Mouse (Mus musculus) bone marrow macrophage, adult 2 months (primary cell): ENCODE results near the gene C330021F23Rik. TPM values are rescaled to one million over a fixed set of nuclear protein-coding genes. Genes with fewer than 3 reads are reported as not detected.

ENCODE experiments used
- H3K27ac ChIP-seq: 2 replicates; pipeline ENCODE4 v1.5.1; 2012; ENCODE audit warnings: low read depth, low read length; ENCODE audit not compliant: insufficient read depth
- H3K4me1 ChIP-seq: 2 replicates; pipeline ENCODE4 v1.6.1; 2012; ENCODE audit warnings: low read length; ENCODE audit not compliant: control insufficient read depth, insufficient read depth
- H3K4me3 ChIP-seq: 2 replicates; pipeline ENCODE4 v1.5.1; 2012; ENCODE audit warnings: mild to moderate bottlenecking, low read length, moderate library complexity; ENCODE audit not compliant: insufficient read depth
- CTCF ChIP-seq: IDR thresholded peaks from 2 replicates; pipeline ENCODE4 v1.5.1; 2012; ENCODE audit warnings: low read depth, mild to moderate bottlenecking, low read length, moderate library complexity
- POLR2A ChIP-seq: IDR thresholded peaks from 2 replicates; pipeline ENCODE4 v1.6.1; 2012; ENCODE audit warnings: mild to moderate bottlenecking, low read depth, low read length, borderline replicate concordance
- polyA plus RNA-seq: library from polyadenylated mRNA; stranded (reverse); fragments of >200 nt; gene quantifications from 2 replicates; pipeline ENCODE4 v1.2.4, GENCODE M21; 2012; ENCODE audit not compliant: missing spikeins, insufficient read depth, insufficient read length

The C330021F23Rik gene
- polyA plus RNA-seq, 1 experiment, result not detected

DNA sequence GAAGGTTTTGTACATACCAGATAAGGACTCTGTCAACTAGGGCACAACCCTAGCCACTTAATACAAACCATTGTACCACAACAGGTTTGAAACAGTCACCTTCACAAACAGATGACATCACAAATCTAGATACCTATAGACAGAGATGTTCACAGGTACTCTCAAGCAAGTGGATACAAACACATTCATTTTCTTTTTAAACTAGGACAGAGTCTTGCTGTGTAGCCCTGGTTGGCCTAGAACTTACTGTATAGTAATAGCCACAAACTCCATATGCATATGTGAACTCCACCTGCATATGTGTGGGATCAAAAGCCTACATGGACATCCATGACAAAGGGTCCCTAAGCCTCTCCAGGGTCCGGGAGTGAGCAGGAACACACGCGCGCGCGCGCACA is 19.2 kb downstream of the C330021F23Rik start, which contains the start of gene Camsap3:
Gene Camsap3 (plus strand): TSS at position 301 of the 398 bp plus-strand sequence.
- TF ChIP-seq CTCF (no peak), POLR2A (no peak)
- no peak within 1 kb of the TSS for H3K27ac ChIP-seq

DNA sequence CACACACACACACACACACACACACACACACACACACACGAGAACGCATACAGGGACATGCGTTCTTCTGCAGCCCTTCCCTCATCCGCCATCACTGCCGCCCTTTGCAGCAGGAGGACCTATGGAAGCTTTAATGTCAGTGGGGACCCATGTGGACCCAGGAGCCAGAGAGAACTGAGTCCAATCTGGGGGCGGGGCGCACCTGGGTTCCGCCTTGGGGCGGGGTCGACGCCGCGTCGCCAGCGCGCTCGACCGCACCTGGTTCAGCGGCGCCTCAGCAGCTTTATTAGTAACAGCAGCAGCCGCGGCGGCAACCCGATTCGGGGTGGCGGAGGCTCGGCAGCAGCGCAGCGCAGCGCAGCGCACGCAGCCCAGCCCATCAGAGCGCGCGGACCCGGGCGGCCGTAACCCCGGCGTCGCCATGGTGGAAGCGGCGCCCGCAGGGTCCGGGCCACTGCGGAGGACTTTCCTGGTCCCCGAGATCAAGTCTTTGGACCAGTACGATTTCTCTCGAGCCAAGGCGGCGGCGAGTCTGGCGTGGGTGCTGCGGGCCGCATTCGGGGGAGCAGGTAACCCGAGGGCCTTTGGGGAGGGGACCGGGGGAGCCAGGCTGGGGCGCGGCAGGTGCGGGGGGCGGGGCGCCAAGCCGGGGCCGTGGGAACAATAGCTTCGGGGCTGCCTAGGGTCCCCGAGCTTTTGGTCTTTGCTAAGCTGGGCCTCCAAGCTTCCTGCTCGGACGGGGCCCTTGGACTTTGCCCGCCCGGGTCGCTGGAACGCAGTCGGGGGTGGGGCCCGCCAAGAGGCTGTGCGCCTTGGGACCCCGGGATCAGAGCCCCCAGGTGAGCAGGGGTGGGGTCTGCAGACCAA is 19.8 kb downstream of the C330021F23Rik start:
- H3K4me3 ChIP-seq, result peak overlapping the region; percentile 59
- H3K4me1 ChIP-seq, result no peaks in the 10 kb centered on the region

More for the DNA sequence above, 19.2 kb downstream of the C330021F23Rik start, which contains the start of gene Camsap3:
- peak within 1 kb of the TSS; percentile 59 for H3K4me3 ChIP-seq
- no peaks in the 10 kb centered on the region for H3K4me1 ChIP-seq

DNA sequence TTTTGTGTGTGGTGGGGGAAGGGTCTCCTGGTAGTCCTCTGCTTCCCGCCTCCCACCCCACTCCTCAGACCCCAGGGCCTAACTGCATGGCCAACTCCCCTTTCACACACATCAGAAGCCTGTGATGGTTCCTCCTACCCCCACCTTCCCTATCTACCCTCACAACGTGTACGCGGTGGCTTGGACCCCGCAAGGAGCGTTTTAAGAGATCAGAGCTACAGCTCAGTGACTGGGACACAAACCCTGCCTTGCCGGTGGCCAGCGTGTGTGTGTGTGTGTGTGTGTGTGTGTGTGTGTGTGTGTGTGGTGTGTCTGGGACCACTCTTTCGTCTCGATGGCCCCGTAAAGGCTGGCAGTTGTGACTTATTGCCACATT is 20.5 kb downstream of the C330021F23Rik start:
- Histone ChIP-seq H3K4me3 (peak overlapping the region; percentile 59; the same call in 1 of the 2 replicates), H3K4me1 (peaks cover under 1% of the 10 kb centered on the region; the same call in 1 of the 2 replicates), H3K27ac (no peak overlapping the region)
- no peak for TF ChIP-seq POLR2A
- no peak for TF ChIP-seq CTCF

More for the DNA sequence above, 19.8 kb downstream of the C330021F23Rik start:
- no peak overlapping the region for H3K27ac ChIP-seq
- no peak for TF ChIP-seq POLR2A
- TF ChIP-seq CTCF, result no peak

DNA sequence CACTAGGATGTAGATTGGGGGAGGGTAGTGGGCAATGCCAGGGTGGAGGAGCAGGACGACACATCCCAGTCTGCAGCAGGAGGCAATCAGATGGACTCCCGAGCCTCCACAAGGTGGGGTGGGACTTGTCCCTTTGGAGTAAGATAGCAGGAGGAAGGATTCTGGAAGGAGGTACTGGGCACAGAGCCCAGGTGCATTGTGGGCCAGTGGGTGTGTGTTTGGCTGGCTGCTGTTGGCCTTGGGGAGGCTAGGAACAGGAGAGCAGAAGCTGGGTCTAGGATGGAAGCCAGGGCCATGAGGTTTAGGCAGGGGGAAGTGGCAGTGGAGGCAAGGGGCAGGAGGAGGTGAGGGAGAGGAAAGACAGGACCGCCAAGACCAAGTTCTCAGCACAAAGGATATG is 25.7 kb downstream of the C330021F23Rik start:
- H3K27ac ChIP-seq, result no peak overlapping the region
- peaks cover 14% of the 10 kb centered on the region for H3K4me1 ChIP-seq
- no peak for TF ChIP-seq POLR2A
- TF ChIP-seq CTCF, result no peak
- no peak overlapping the region for H3K4me3 ChIP-seq

DNA sequence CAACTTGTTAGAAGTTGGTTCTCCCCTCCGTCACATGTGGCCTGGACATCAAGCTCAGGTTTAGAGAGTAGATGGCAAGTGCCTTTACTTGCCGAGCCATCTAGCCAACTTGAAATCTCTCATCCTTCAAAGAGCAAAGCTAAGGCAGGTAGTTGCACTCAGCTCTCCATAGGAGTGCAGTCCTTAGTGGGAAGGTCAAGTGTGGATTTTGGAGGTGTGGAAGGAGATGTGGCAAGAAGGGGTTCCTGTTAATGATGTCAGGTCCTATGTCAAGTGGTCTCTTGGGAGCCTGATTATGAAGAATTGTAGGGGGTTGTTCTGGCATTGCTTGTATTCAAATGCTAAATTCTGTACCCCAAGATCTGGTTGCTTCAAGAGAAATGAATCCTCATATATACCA is 26.7 kb downstream of the C330021F23Rik start:
- Histone ChIP-seq H3K4me1 (peaks cover 19% of the 10 kb centered on the region), H3K4me3 (no peak overlapping the region), H3K27ac (no peak overlapping the region)
- TF ChIP-seq POLR2A, result no peak
- no peak for TF ChIP-seq CTCF

DNA sequence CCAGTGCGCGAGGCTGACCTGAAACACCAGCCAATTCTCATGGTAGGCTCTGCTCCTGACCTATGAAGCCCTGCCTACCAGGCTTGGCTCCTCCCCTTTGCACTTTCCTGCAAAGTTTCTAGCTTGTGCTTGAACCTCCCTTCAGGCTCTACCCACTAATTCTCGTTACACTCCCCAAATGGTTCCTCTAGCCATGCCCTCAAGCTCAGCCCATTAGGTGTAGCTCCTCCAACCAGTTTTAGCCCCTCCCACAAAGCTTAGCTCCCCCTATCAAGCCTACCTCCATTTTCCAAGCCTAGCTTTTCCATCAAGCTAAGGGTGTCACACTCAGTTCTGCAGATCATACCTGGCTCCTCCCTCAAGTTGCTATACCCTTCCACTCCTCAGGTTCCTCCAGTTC is 30.3 kb downstream of the C330021F23Rik start:
- no peak for TF ChIP-seq POLR2A
- TF ChIP-seq CTCF, result no peak
- no peak overlapping the region for H3K4me3 ChIP-seq
- peaks cover 21% of the 10 kb centered on the region for H3K4me1 ChIP-seq
- H3K27ac ChIP-seq, result no peak overlapping the region

DNA sequence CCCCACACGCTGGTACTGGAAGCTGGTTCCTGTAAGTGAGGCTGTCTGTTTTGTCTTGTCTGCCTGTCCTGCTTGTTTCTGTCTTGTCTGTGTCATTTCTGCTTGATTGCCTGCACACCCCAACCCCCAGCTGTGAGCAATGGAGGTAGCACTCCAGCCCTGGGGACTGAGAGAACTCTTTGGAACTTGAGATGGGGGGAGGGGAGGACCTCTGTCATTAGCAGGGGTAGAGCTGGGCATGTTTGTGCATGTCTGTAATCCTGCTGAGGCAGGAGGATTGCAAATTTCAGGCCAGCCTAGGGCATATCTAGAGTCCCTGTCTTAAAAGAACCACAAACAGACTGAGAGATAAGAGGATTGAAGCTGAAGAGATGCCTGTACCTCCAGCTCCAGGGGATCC is 31.4 kb downstream of the C330021F23Rik start:
- Histone ChIP-seq H3K4me3 (no peak overlapping the region), H3K27ac (no peak overlapping the region), H3K4me1 (peaks cover 12% of the 10 kb centered on the region)
- TF ChIP-seq POLR2A (no peak), CTCF (no peak)

DNA sequence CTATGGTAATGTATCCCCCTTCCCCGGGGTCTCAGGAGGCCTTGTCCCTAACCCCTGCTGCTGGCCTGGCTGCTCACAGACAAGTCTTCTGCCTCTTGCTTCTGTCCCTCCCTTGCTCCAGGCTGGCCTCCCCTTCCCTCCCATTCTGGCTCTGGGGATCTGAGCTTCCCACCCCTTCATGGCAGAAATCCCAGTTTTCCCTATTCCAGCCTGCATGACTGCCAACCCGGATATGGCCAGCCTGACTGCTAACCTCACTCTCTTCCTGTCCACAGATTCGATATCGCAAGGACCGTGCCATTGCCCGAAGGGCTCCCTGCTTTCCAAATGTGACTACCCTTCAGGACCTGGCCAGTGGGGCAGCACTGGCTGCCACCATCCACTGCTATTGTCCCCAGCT is 32.6 kb downstream of the C330021F23Rik start:
- no peak for TF ChIP-seq CTCF
- no peak for TF ChIP-seq POLR2A
- Histone ChIP-seq H3K4me1 (peaks cover 7% of the 10 kb centered on the region), H3K4me3 (no peak overlapping the region), H3K27ac (no peak overlapping the region)

DNA sequence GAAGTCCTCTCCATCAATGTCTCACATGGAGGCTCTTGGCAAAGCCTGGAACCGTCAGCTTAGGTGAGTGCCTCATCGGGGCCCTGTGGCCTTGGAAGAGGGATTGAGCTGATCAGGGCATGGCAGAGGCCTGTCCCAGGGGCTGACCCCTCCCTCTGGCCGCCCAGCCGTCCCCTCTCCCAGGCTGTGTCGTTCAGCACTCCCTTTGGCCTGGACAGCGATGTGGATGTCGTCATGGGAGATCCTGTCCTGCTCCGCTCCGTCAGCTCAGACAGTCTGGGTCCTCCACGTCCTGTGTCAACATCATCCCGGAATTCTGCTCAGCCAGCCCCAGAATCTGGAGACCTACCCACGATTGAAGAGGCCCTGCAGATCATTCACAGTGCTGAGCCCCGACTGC is 35.6 kb downstream of the C330021F23Rik start:
- Histone ChIP-seq H3K27ac (no peak overlapping the region), H3K4me1 (peaks cover 7% of the 10 kb centered on the region), H3K4me3 (no peak overlapping the region)
- TF ChIP-seq CTCF (no peak), POLR2A (no peak)

DNA sequence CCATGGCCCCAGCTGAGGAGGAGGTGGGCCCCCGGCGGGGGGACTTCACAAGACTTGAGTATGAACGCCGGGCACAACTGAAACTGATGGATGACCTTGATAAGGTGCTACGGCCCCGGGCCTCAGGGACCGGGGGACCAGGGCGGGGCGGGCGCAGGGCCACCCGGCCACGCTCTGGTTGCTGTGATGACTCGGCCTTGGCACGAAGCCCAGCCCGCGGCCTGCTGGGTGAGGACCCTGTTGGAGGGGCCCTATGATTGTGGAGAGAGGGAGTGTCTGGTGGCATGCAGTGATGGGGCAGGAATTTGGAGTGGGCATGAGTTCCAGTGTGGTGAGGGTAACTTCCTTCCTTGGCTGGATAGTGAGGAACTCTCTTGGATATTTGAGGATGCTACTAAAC is 38.8 kb downstream of the C330021F23Rik start:
- Histone ChIP-seq H3K4me3 (no peak overlapping the region), H3K4me1 (no peaks in the 10 kb centered on the region), H3K27ac (no peak overlapping the region)
- no peak for TF ChIP-seq POLR2A
- no peak for TF ChIP-seq CTCF
